8 mouse cellular contexts compared by ENCODE assay signal in genomic region chr5:95880914-95881313, GRCm38 (mm10).
DNase-seq lines count a peak whose midpoint lies in the region; ATAC-seq lines count a peak whose summit lies in the region.

No protein-coding gene starts in this region.

- peak; percentile 19 for DNase-seq in hindbrain, embryonic 10.5 days (ENCODE audit: low spot score)
- DNase-seq in cerebellum, adult 11 months, result peak; percentile 5
- DNase-seq in frontal cortex, postnatal 25 days (ENCODE audit: low spot score in 2 of 2), result peak; percentile 31 to 49
- DNase-seq in kidney, adult 8-10 months, result peak; percentile 1 to 23
- peak; percentile 58 to 83 for DNase-seq in left cerebral cortex, postnatal 25 days (ENCODE audit: low spot score in 2 of 2)
- DNase-seq in retina, embryonic 14.5 days (ENCODE audit: low spot score), result peak; percentile 57
- DNase-seq in B cell, adult 2 months, result no peak

- no peaks in the 10 kb centered on the region for H3K9me3 ChIP-seq in hindbrain, embryonic 10.5 days
- no peaks in the 10 kb centered on the region for H3K9me3 ChIP-seq in hindbrain, embryonic 13.5 days

- no peak overlapping the region for H3K9ac ChIP-seq in hindbrain, embryonic 13.5 days

- intact Hi-C loops in left cerebral cortex, postnatal 25 days (cut with DNase I), result loop anchor here (1.0 to 10.0 kb wide), 2 partner anchors 69 to 154 kb away; no protein-coding TSS in a partner anchor

- H3K27me3 ChIP-seq in hindbrain, embryonic 10.5 days (ENCODE audit: insufficient read depth, poor library complexity, severe bottlenecking), result no peaks in the 10 kb centered on the region
- no peaks in the 10 kb centered on the region for H3K27me3 ChIP-seq in hindbrain, embryonic 13.5 days

- no peaks in the 10 kb centered on the region for H3K36me3 ChIP-seq in hindbrain, embryonic 10.5 days
- no peaks in the 10 kb centered on the region for H3K36me3 ChIP-seq in hindbrain, embryonic 13.5 days

- no peak overlapping the region for H3K27ac ChIP-seq in hindbrain, embryonic 10.5 days
- no peak overlapping the region for H3K27ac ChIP-seq in hindbrain, embryonic 13.5 days

- no peak for ATAC-seq in hindbrain, embryonic 13.5 days (ENCODE audit: low FRiP score)

- H3K4me3 ChIP-seq in hindbrain, embryonic 10.5 days, result no peak overlapping the region
- no peak overlapping the region for H3K4me3 ChIP-seq in hindbrain, embryonic 13.5 days

- no peak overlapping the region for H3K4me2 ChIP-seq in hindbrain, embryonic 13.5 days

- H3K4me1 ChIP-seq in hindbrain, embryonic 10.5 days (replicated peaks), result no peaks in the 10 kb centered on the region
- H3K4me1 ChIP-seq in hindbrain, embryonic 13.5 days (replicated peaks), result no peaks in the 10 kb centered on the region

Comparison
In these comparisons a context has a peak if more than half of its experiments do, and no peak if none do; other contexts are left out.
1. DNase-seq: peak in hindbrain, embryonic 10.5 days (single experiment), cerebellum, adult 11 months (single experiment), frontal cortex, postnatal 25 days (2 of 2), kidney, adult 8-10 months (2 of 2), left cerebral cortex, postnatal 25 days (2 of 2) and retina, embryonic 14.5 days (single experiment); none in B cell, adult 2 months (0 of 2).